Mouse (Mus musculus) hindbrain, embryonic 15.5 days (tissue): ENCODE data around the gene Lamb1. TPM values are rescaled to one million over a fixed set of nuclear protein-coding genes. Genes with fewer than 3 reads are reported as not detected.

ENCODE experiments used
- ATAC-seq: fragments of 200-750 bp; cut with Nextera tagmentation; 2 replicates; pipeline ENCODE4 v1.8.0; 2017; ENCODE audit warnings: low read depth, moderate number of reproducible peaks, moderate TSS enrichment; ENCODE audit not compliant: low FRiP score
- H3K27ac ChIP-seq: fragments of 300-500 bp; sonication (generic); replicated peaks from 2 replicates; pipeline ENCODE4 v1.5.1; 2015; ENCODE audit warnings: mild to moderate bottlenecking, inconsistent platforms
- H3K27me3 ChIP-seq: fragments of 300-500 bp; sonication (generic); 2 replicates; pipeline ENCODE4 v1.6.1; 2015; ENCODE audit warnings: control low read depth, inconsistent platforms
- H3K36me3 ChIP-seq: fragments of 300-500 bp; sonication (generic); 2 replicates; pipeline ENCODE4 v1.6.1; 2015; ENCODE audit warnings: control low read depth, inconsistent platforms
- H3K4me1 ChIP-seq: fragments of 300-500 bp; sonication (generic); replicated peaks from 2 replicates; pipeline ENCODE4 v1.6.1; 2015; ENCODE audit warnings: control low read depth, inconsistent platforms
- H3K4me2 ChIP-seq: fragments of 300-500 bp; sonication (generic); 2 replicates; pipeline ENCODE4 v1.6.1; 2015; ENCODE audit warnings: moderate library complexity, mild to moderate bottlenecking, inconsistent platforms
- H3K4me3 ChIP-seq: fragments of 300-500 bp; sonication (generic); 2 replicates; pipeline ENCODE4 v1.5.1; 2015; ENCODE audit warnings: mild to moderate bottlenecking, inconsistent platforms
- H3K9ac ChIP-seq: fragments of 300-500 bp; sonication (generic); 2 replicates; pipeline ENCODE4 v1.6.1; 2015; ENCODE audit warnings: inconsistent platforms
- H3K9me3 ChIP-seq: fragments of 300-500 bp; sonication (generic); 2 replicates; pipeline ENCODE4 v1.6.1; 2016; ENCODE audit warnings: control low read depth, inconsistent platforms
- WGBS: fragments of 180-500 bp; shearing (Covaris S2); methylation state at CpG from one replicate; pipeline ENCODE4 v1.1.7; 2015; 5-methylcytosine and 5-hydroxymethylcytosine counted together
- polyA plus RNA-seq: library from polyadenylated mRNA; unstranded; fragments of >200 nt; fragmentation: Nextera tagmentation; extraction: Ambion mirVana; gene quantifications from 2 replicates; pipeline ENCODE4 v1.2.1, GENCODE M21; 2015

The Lamb1 gene
- polyA plus RNA-seq, 1 experiment from 2014 or later, result 18.4 TPM

DNA sequence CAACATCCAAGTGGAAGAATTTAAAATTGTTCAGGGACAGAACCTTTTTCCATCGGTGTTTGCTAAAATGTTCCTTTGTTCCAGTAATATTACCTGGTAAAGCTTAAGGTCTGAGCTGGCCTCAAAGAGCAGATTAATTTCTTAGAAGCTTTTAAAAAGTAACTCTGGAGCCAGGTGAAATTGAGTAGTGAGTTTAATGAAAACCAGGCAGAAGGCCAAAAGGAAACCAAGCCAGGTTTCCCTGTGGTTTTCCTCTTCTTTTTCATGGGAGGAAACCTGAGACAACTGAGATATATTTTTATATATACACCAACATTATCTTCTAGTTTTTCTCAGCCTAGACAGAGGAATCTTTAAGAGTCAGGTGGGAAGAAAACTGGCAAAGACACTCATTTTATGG, 56.5 kb downstream of the Lamb1 start:
- no peaks in the 10 kb centered on the region for H3K9me3 ChIP-seq
- no peak overlapping the region for H3K9ac ChIP-seq
- ATAC-seq, result no peak
- H3K4me3 ChIP-seq, result no peak overlapping the region
- no peaks in the 10 kb centered on the region for H3K27me3 ChIP-seq
- no peak overlapping the region for H3K27ac ChIP-seq
- no peaks in the 10 kb centered on the region for H3K36me3 ChIP-seq
- H3K4me2 ChIP-seq, result no peak overlapping the region
- 96% methylated on average over 1 of the region's 1 CpGs for WGBS
- peaks cover 3% of the 10 kb centered on the region; the same call in 1 of the 2 replicates for H3K4me1 ChIP-seq

DNA sequence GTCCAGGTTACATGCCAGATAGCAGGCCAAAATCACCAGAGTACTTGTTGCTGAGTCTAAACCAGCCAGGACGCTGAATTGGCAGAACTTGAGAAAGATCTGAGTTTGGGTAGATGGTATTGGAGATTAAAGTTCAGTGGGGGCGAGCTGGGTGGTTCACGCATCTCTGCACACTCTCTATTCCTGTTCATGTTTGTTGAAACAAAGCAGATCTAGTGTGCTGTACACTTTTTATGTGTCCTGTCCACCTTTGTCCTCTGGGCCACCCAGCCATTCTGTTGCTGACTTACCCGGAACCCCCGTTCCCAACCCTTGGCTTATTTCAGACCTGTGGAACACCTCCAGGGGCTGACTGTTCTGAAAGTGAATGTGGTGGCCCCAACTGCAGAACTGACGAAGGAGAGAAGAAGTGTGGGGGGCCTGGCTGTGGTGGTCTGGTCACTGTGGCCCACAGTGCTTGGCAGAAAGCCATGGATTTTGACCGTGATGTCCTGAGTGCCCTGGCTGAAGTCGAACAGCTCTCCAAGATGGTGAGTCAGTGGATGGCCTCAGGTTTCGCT, 58.2 kb downstream of the Lamb1 start:
- H3K9me3 ChIP-seq, result no peaks in the 10 kb centered on the region
- H3K4me1 ChIP-seq, result peaks cover under 1% of the 10 kb centered on the region; the same call in 1 of the 2 replicates
- H3K36me3 ChIP-seq, result no peaks in the 10 kb centered on the region; the same call in 1 of the 2 replicates
- no peak overlapping the region for H3K27ac ChIP-seq
- H3K9ac ChIP-seq, result no peak overlapping the region
- H3K4me3 ChIP-seq, result no peak overlapping the region
- no peak overlapping the region for H3K4me2 ChIP-seq
- no peaks in the 10 kb centered on the region for H3K27me3 ChIP-seq
- WGBS, result 86% methylated on average over 9 of the region's 9 CpGs
- no peak for ATAC-seq

DNA sequence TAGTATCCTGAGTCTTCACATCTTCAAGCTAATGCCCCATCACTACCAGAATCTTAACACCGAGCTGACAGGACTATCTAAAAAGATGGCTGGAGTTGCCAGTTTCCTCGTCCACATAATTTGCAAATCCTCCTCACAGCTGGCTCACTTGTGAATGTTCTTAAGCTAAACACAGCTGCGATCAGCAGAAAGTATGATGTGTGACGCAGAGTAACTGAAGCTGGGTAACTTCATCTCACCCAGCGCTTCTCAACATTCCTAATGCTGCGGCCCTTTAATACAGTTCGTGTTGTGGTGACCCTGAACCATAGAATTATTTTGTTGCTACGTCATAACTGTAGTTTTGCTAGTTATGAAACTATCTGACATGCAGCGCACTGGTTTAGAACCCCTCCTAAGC, 62.1 kb downstream of the Lamb1 start:
- Histone ChIP-seq H3K36me3 (peaks cover 24% of the 10 kb centered on the region), H3K9me3 (no peaks in the 10 kb centered on the region), H3K9ac (no peak overlapping the region), H3K4me2 (no peak overlapping the region), H3K27me3 (no peaks in the 10 kb centered on the region), H3K4me3 (no peak overlapping the region), H3K4me1 (no peaks in the 10 kb centered on the region), H3K27ac (no peak overlapping the region)
- WGBS, result 95% methylated on average over 9 of the region's 9 CpGs
- ATAC-seq, result no peak

DNA sequence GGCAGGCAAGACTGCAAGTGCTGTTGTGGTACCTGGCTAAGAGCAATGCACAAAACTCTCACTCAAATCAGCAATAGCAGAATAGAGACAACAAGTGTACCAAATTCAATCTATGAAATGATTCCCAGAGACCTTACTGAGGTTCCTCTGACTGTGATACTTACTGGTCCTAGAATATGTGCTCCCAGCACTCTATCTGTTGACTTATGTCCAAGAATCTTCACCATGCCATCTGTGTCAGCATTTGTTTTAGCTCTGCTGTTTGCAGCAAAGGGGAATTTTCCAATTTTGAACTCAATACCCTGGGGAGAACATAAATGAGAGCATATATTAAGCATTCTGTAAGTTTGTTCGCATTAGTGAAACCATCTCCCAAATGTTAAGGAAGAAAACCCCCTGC, 68.2 kb downstream of the Lamb1 start:
- peaks cover 71% of the 10 kb centered on the region for H3K36me3 ChIP-seq

DNA sequence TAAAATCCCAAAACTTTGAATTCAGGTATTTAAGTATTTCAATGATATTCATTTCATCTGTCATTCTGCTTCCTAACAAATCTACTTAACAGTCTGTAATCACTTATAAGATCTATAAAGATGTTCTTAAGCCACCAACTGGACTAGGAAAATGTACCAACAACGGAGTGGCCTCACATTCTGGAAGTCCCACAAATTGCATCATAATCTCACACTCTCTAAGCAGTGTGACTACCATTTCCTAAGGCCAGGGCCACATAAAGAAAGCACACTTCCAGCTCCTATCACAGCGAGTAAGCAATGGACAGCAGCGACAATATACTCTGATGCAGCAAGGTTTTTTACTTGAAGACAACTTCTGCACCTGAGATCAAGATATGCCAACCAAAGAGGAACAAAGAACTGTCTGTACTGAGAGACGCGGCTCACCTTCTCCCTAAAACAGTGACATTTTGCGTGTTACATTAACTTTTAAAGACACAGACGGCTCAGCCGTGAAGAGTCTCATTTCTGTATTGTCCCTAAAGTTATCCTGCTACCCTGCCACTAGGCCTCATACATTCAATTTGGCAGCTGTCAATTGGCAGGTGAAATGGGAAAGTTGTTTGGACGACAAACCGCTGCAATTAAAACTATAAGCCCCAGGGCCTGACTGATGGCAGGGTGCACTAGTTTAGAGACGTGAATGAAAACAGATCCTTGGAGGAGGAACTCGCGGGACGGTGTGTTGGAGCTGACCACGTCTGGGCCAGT, 85.3 kb downstream of the Lamb1 start:
- H3K9me3 ChIP-seq, result no peaks in the 10 kb centered on the region
- H3K27ac ChIP-seq, result no peak overlapping the region
- H3K9ac ChIP-seq, result peak overlapping the region; percentile 95
- H3K4me2 ChIP-seq, result peak overlapping the region; percentile 90
- no peaks in the 10 kb centered on the region for H3K27me3 ChIP-seq
- peaks cover 19% of the 10 kb centered on the region for H3K4me1 ChIP-seq
- WGBS, result 32% methylated on average over 15 of the region's 15 CpGs
- ATAC-seq, result no peak
- peak overlapping the region; percentile 88 for H3K4me3 ChIP-seq
- H3K36me3 ChIP-seq, result peaks cover 16% of the 10 kb centered on the region

More for the DNA sequence above, 68.2 kb downstream of the Lamb1 start:
- H3K9ac ChIP-seq, result no peak overlapping the region
- no peak overlapping the region for H3K4me3 ChIP-seq
- ATAC-seq, result no peak
- H3K27ac ChIP-seq, result no peak overlapping the region
- 94% methylated on average over 1 of the region's 1 CpGs for WGBS
- H3K9me3 ChIP-seq, result no peaks in the 10 kb centered on the region
- no peak overlapping the region for H3K4me2 ChIP-seq
- no peaks in the 10 kb centered on the region for H3K27me3 ChIP-seq
- no peaks in the 10 kb centered on the region for H3K4me1 ChIP-seq

DNA sequence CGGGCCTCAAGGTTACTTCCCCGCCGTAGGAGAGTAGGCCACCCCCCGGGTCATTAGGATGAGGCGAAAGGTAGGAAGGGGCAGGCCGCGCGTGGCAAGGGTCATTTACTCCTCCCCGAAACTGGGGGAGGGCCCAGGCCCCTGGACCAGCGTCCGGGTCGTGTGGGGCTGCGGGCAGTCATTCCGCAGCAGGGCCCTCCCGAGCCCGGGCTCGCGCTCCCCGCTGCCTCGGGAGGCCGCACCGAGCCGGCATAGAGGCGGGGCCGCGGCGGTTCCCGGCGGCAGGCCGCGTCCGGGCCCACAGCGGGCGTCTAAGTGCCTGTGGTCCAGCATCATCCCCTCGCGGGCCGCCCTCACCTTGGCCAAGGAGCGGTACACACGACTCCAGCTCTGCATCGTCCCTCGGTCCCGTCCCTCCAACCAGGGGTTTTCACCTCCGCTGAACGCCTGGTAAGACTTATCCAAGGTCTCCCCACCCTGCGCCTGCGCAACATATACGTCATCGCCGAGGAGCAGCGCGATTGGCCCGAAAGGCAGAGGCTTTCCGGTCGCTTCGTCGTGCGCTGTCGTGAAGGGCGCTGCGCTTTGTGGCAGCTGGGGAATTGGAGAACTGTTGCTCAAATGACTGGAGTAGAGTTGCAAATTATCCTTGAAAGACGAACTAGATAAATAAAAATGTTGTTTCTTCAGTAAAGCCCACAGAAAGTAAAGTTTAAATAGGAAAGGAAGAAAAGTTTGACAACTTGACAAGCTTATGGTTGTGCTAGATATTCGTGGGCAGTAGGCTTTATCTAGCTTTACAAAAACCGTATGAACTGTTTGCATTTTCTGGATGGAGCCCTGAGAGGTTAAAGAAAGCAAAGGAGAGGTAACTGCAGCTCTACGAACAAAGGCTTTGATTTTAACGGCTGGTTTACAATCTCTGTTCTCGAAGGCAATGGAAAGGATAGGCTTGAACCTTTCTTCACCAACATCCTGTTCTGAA, 86.2 kb downstream of the Lamb1 start, which contains the start of gene Dld:
Gene Dld, minus strand, starts transcription at position 510 of the 985 bp plus-strand sequence.
- peak within 1 kb of the TSS; percentile 95 for H3K9ac ChIP-seq
- no peaks in the 10 kb centered on the region for H3K27me3 ChIP-seq
- H3K4me2 ChIP-seq, result peak within 1 kb of the TSS; percentile 90
- WGBS, result 8% methylated on average over 45 of the region's 66 CpGs
- peaks cover 19% of the 10 kb centered on the region for H3K4me1 ChIP-seq
- H3K9me3 ChIP-seq, result no peaks in the 10 kb centered on the region
- H3K36me3 ChIP-seq, result peaks cover 16% of the 10 kb centered on the region
- ATAC-seq, result peak; percentile 100
- H3K27ac ChIP-seq, result peak within 1 kb of the TSS; percentile 85
- peak within 1 kb of the TSS; percentile 88 for H3K4me3 ChIP-seq

DNA sequence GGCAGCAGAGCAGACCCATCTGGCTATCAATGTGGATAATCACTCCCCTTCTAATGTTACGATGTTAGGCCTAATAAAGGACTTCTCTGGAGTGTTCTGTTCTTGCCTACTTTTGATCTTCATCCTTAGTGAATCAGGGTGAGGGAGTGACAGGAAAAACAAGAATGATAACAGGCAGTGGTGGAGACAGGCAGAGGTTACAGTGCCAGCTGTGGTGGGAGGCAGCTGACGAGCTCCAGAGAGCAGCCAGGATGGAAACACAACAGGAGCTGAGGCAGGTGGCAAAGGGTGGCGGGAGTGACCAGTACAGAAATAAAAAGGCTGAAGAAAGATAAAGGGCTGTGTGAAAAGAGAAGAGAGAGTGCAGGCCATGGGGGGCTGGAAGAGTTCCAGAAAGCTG, 101.4 kb downstream of the Lamb1 start:
- Histone ChIP-seq H3K27ac (no peak overlapping the region), H3K9me3 (no peaks in the 10 kb centered on the region), H3K4me2 (no peak overlapping the region), H3K4me1 (no peaks in the 10 kb centered on the region), H3K9ac (no peak overlapping the region), H3K27me3 (no peaks in the 10 kb centered on the region), H3K4me3 (no peak overlapping the region), H3K36me3 (no peaks in the 10 kb centered on the region)
- no peak for ATAC-seq
- WGBS, result 51% methylated on average over 3 of the region's 3 CpGs

DNA sequence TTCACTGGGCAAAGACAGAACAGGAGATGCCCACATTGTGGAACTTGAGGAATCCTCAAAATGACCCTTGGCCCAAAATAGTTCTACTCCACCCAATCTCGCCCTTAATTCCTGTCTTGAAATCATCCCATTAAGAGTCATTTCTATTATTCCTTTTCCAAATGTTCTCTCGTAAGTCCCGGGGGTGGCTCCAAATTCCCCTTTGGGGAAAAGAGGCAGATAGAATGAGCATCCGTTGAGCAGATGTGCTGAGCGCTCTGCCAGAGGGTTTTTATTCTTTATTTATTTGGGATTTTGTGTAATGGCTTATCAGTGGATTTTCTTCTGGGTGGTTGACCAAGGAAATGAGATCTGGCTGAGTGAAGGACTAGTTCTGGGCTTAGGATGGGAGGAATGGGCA, 102.7 kb downstream of the Lamb1 start:
- no peak overlapping the region for H3K4me3 ChIP-seq
- no peak overlapping the region for H3K27ac ChIP-seq
- WGBS, result 82% methylated on average over 5 of the region's 5 CpGs
- H3K9me3 ChIP-seq, result no peaks in the 10 kb centered on the region
- no peak for ATAC-seq
- H3K4me2 ChIP-seq, result no peak overlapping the region
- H3K27me3 ChIP-seq, result no peaks in the 10 kb centered on the region
- no peaks in the 10 kb centered on the region for H3K36me3 ChIP-seq
- no peaks in the 10 kb centered on the region for H3K4me1 ChIP-seq
- no peak overlapping the region for H3K9ac ChIP-seq

DNA sequence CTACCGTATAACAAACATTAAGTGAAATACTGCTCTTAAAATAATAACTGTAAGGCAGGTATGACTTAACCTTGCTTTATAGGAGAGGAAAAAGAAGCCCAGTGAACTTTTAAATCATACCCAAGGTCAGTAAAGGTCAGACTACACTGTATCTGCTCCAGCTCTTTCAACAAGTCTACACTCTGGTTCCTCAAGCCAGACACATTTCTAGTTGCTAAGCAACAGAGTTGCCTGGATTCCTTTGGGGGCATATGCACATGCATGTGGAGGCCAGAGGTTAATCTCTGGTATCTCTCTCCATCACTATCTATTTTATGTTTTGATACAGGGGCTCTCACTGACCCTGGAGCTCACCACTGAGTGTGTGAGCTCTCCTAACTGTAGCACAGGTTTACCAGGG, 104.1 kb downstream of the Lamb1 start:
- H3K9me3 ChIP-seq, result no peaks in the 10 kb centered on the region
- H3K36me3 ChIP-seq, result no peaks in the 10 kb centered on the region
- no peak overlapping the region for H3K4me2 ChIP-seq
- H3K27ac ChIP-seq, result no peak overlapping the region
- H3K4me1 ChIP-seq, result no peaks in the 10 kb centered on the region
- no peak overlapping the region for H3K4me3 ChIP-seq
- H3K9ac ChIP-seq, result no peak overlapping the region
- H3K27me3 ChIP-seq, result no peaks in the 10 kb centered on the region
- no peak for ATAC-seq
- WGBS, result 94% methylated on average over 1 of the region's 1 CpGs

DNA sequence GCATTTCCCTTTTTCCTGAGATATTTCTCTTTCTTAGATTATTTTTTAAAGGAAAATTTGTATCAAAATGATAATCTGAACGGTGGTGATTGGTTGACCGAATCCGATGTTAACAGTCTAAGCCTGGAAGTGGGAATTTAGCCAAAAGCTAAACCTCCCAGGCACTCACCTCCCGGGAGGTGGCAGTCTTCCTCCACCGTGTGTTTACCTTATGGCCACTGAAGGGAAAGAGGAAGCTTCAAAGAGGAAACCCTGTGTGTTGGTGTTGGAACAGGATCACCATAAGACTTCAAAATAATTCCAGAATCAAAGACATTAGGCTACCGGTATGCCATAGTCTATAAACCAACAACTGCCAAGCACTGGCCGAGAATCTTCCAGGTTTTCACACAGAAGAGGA, 104.6 kb downstream of the Lamb1 start:
- 89% methylated on average over 7 of the region's 7 CpGs for WGBS
- no peak overlapping the region for H3K27ac ChIP-seq
- H3K36me3 ChIP-seq, result no peaks in the 10 kb centered on the region
- no peaks in the 10 kb centered on the region for H3K27me3 ChIP-seq
- H3K9ac ChIP-seq, result no peak overlapping the region
- no peak overlapping the region for H3K4me2 ChIP-seq
- no peak overlapping the region for H3K4me3 ChIP-seq
- H3K4me1 ChIP-seq, result no peaks in the 10 kb centered on the region
- no peak for ATAC-seq
- no peaks in the 10 kb centered on the region for H3K9me3 ChIP-seq

DNA sequence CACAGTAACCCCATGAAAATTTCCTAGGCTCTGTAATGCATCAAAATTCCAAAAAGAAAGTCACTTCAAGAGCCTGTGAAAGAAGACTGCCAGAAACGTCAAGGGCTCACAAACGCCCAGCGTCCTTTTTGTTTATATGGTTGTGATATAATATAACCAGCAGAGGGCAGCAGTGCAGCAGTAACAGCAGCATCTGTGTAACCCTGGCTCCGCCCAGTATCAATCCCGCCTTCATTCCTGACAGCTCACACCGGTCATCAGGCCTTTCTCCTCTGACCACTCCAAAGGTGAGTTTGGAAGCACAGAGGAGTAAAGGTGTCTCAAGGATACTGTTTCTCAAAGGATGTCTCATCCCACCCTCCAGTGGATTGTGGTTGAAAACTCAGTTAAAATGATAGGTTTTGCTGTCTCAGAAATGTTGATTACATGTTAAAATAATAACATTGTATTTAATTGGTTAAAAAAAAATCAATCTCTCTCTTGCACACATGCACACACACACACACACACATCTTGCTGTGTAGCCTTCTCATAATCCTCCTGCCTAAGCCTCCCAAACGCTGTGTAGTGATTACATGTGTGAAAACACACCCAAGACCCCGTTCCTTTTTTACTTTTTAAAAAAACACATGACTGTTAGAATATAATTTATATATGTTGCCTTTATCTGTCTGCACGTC, 109.7 kb downstream of the Lamb1 start:
- no peak overlapping the region for H3K9ac ChIP-seq

More for the DNA sequence above, 109.7 kb downstream of the Lamb1 start:
- WGBS, result 38% methylated on average over 9 of the region's 9 CpGs
- H3K27ac ChIP-seq, result no peak overlapping the region
- no peaks in the 10 kb centered on the region for H3K36me3 ChIP-seq
- H3K4me3 ChIP-seq, result 0 out of 2 replicates have a peak overlapping the region, but pooled peaks have one; percentile 19
- H3K27me3 ChIP-seq, result no peaks in the 10 kb centered on the region
- no peaks in the 10 kb centered on the region for H3K9me3 ChIP-seq
- ATAC-seq, result peak; percentile 87
- peaks cover 13% of the 10 kb centered on the region for H3K4me1 ChIP-seq
- peak overlapping the region; percentile 45 for H3K4me2 ChIP-seq
